Mouse (Mus musculus) stomach, embryonic 16.5 days (tissue): Measurements from ENCODE around the gene Rgs5. TPM values are rescaled to one million over a fixed set of nuclear protein-coding genes. Genes with fewer than 3 reads are reported as not detected.
A peak's percentile ranks its signal among the peaks of the same experiment; 100 is the strongest.

Source experiments
- ATAC-seq: fragments of 200-750 bp; cut with Nextera tagmentation; 2 replicates; pipeline ENCODE4 v1.8.0; 2017; ENCODE audit warnings: moderate number of reproducible peaks, moderate TSS enrichment; ENCODE audit not compliant: insufficient read depth, low FRiP score
- H3K27ac ChIP-seq: fragments of 300-500 bp; sonication (generic); 2 replicates; pipeline ENCODE4 v1.5.1; 2014; ENCODE audit warnings: low read length
- H3K27me3 ChIP-seq: fragments of 300-500 bp; sonication (generic); 2 replicates; pipeline ENCODE4 v1.6.1; 2014; ENCODE audit warnings: low read length, control low read depth, mixed read lengths; ENCODE audit not compliant: control insufficient read depth, insufficient read depth
- H3K36me3 ChIP-seq: fragments of 300-500 bp; sonication (generic); 2 replicates; pipeline ENCODE4 v1.6.1; 2014; ENCODE audit warnings: low read length; ENCODE audit not compliant: control insufficient read depth, insufficient read depth
- H3K4me1 ChIP-seq: fragments of 300-500 bp; sonication (generic); 2 replicates; pipeline ENCODE4 v1.6.1; 2014; ENCODE audit warnings: low read length, control low read depth, mixed read lengths; ENCODE audit not compliant: control insufficient read depth, insufficient read depth
- H3K4me2 ChIP-seq: fragments of 300-500 bp; sonication (generic); 2 replicates; pipeline ENCODE4 v1.6.1; 2014; ENCODE audit warnings: low read depth, low read length, mixed read lengths
- H3K4me3 ChIP-seq: fragments of 300-500 bp; sonication (generic); replicated peaks from 2 replicates; pipeline ENCODE4 v1.5.1; 2014; ENCODE audit warnings: mild to moderate bottlenecking, low read length
- H3K9ac ChIP-seq: fragments of 300-500 bp; sonication (generic); 2 replicates; pipeline ENCODE4 v1.6.1; 2014; ENCODE audit warnings: low read length
- H3K9me3 ChIP-seq: fragments of 300-500 bp; sonication (generic); replicated peaks from 2 replicates; pipeline ENCODE4 v1.6.1; 2016; ENCODE audit warnings: low read length, control low read depth; ENCODE audit not compliant: control insufficient read depth
- WGBS: fragments of 180-500 bp; shearing (Covaris S2); extraction: QIAGEN DNeasy Blood & Tissue Kit; methylation state at CpG from one replicate; pipeline ENCODE4 v1.1.7; 2014; 5-methylcytosine and 5-hydroxymethylcytosine counted together
- polyA plus RNA-seq: library from polyadenylated mRNA; unstranded; fragments of >200 nt; fragmentation: Nextera tagmentation; extraction: Ambion mirVana; gene quantifications from 2 replicates; pipeline ENCODE4 v1.2.1, GENCODE M21; 2015

The Rgs5 gene
- 18.2 and 21.7 TPM in 2 replicates for polyA plus RNA-seq

DNA sequence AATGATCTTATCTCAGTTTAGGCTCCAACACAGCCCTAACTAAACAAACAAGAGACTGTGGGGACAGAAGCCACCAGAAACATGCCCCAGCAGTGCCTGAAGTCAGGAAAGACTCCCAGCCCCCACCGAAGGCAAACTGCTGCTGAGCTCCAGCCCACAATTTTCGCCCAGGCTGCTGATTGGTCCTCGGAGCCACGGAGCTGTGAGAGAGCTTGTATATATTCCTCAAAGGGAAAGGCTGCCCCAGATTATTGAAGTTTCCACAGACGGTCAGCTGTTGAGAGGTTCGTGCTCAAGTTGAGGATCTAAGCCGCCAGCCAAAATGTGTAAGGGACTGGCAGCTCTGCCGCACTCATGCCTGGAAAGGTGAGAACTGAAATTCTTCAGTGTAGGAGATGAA is at the start of gene Rgs5:
Gene Rgs5, plus strand, starts transcription at position 246 of the 400 bp plus-strand sequence.
- peak; percentile 72; the same call in 1 of the 2 replicates for ATAC-seq
- WGBS, result 6% methylated on average over 8 of the region's 8 CpGs
- Histone ChIP-seq H3K27me3 (no peaks in the 10 kb centered on the region), H3K4me3 (peak within 1 kb of the TSS; percentile 45), H3K36me3 (no peaks in the 10 kb centered on the region), H3K9ac (peak within 1 kb of the TSS; percentile 64), H3K27ac (no peak within 1 kb of the TSS), H3K4me2 (peak within 1 kb of the TSS; percentile 51), H3K4me1 (peaks cover 5% of the 10 kb centered on the region; the same call in 1 of the 2 replicates), H3K9me3 (no peaks in the 10 kb centered on the region)

DNA sequence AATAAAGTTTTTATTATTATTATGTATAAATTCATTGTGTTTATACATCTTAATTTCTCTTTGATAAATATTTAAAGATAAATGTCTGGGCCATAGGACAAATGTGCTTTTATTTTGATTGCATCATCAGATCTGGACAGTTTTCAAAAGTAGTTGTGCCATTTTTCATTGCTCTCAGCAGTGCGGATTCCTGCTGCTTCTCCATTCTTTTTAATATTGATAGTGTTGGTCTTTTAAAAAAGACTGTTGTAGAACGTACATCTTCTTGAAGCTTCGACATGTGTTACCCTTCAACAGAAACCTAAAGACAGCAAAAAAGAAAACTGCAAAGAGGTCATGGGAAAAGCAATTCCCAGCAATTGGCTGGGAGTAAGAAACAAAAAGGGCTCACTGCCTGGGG is 49.1 kb upstream of the Rgs5 start:
- no peak overlapping the region for H3K4me2 ChIP-seq
- H3K27ac ChIP-seq, result peak overlapping the region; percentile 38; the same call in 1 of the 2 replicates
- H3K4me1 ChIP-seq, result no peaks in the 10 kb centered on the region
- no peaks in the 10 kb centered on the region for H3K9me3 ChIP-seq
- H3K9ac ChIP-seq, result no peak overlapping the region
- WGBS, result 53% methylated on average over 3 of the region's 3 CpGs
- no peak overlapping the region for H3K4me3 ChIP-seq
- peak; percentile 40; the same call in 1 of the 2 replicates for ATAC-seq
- H3K27me3 ChIP-seq, result no peaks in the 10 kb centered on the region
- H3K36me3 ChIP-seq, result no peaks in the 10 kb centered on the region

DNA sequence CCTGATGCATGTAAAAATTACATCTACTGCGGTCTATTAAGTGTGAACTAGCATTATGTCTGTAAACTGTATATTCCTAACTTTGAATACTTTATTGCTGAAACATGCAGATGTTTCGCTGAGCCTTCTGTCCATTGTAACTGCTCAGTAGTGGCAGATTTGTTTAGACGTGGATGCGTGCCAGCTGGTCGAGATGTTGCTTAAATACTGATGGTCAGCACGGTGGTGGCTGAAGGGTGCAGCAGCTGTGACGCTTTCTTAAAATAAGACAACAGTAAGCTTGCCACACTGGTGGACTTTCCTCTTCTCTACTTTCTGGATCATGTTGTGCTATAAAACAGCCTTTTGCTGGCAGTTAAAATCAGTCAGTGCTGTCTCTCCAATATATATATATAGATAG is 25.6 kb upstream of the Rgs5 start:
- WGBS, result 40% methylated on average over 7 of the region's 7 CpGs

GRCm38 (mm10) chr1:169637251-169637750 is 18.0 kb upstream of the Rgs5 start:
- 58% methylated on average over 14 of the region's 14 CpGs for WGBS
- no peak for ATAC-seq
- H3K4me1 ChIP-seq, result no peaks in the 10 kb centered on the region

More for the DNA sequence above, 25.6 kb upstream of the Rgs5 start:
- Histone ChIP-seq H3K4me1 (no peaks in the 10 kb centered on the region), H3K4me3 (no peak overlapping the region), H3K9me3 (no peaks in the 10 kb centered on the region), H3K9ac (no peak overlapping the region), H3K4me2 (no peak overlapping the region), H3K27ac (no peak overlapping the region), H3K27me3 (no peaks in the 10 kb centered on the region), H3K36me3 (no peaks in the 10 kb centered on the region)
- no peak for ATAC-seq

DNA sequence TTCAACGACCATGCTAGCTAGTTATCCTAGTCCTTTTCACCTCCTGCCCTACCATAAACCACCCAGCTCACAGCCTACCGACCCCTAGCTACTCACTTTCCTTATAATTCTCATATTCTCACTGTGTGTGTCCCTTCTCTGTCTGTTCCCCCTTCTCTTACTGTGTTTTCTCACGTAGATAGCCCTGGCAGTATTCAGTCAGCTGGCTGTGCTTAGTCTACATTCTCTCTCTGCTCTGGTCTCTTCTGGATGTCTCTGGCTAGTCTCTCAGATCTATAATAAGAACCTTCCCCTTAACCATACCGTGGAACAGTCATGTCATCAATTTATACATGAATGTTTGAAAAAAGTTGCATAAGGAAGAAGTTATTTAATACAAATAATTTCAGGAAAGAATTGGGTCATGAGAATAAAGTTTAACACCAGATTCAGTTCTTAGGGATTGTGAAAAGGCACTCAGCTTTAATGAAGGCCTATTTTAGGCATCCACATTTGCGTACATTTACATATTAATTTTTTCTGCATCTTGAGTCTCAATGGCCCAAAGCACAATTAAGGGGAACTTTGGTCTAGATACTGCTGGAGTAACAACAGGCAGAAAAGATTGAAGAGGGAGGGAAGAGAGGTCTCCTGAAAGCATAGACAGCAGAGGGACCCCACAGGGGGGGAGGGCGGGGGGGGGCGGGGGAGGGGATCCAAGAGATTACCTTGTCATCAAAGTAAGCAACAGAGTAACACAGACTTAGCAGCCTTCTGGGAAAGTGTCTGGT is 10.2 kb upstream of the Rgs5 start:
- 68% methylated on average over 7 of the region's 7 CpGs for WGBS
- H3K9me3 ChIP-seq, result no peaks in the 10 kb centered on the region
- H3K27me3 ChIP-seq, result no peaks in the 10 kb centered on the region
- H3K4me1 ChIP-seq, result no peaks in the 10 kb centered on the region
- no peak overlapping the region for H3K4me3 ChIP-seq
- H3K9ac ChIP-seq, result no peak overlapping the region
- H3K36me3 ChIP-seq, result no peaks in the 10 kb centered on the region
- no peak for ATAC-seq
- no peak overlapping the region for H3K4me2 ChIP-seq
- H3K27ac ChIP-seq, result no peak overlapping the region

More at GRCm38 (mm10) chr1:169637251-169637750, 18.0 kb upstream of the Rgs5 start:
- no peak overlapping the region for H3K9ac ChIP-seq
- H3K9me3 ChIP-seq, result no peaks in the 10 kb centered on the region
- H3K36me3 ChIP-seq, result no peaks in the 10 kb centered on the region
- H3K4me3 ChIP-seq, result no peak overlapping the region
- no peak overlapping the region for H3K4me2 ChIP-seq
- H3K27ac ChIP-seq, result no peak overlapping the region
- H3K27me3 ChIP-seq, result no peaks in the 10 kb centered on the region

DNA sequence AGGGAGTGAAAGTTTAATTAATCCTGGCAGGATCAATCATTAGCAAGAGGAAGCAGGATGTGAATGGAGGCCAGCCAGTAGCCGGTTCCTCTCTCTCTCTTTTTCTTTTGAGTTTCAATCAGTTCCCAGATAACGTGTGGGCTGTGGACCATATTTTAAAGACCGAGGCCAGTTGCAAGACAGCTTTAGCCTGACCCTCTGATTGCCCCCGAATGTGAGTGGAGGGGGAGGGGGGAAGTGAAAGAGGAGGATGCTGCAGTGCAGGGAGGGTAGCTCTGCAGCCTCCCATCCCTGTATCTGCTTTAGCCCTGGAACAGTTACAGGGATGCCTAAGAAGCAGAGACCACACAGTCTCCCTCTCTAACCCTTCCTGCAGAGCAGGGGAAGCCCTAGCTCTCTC is 4.2 kb downstream of the Rgs5 start:
- peaks cover 5% of the 10 kb centered on the region; the same call in 1 of the 2 replicates for H3K4me1 ChIP-seq
- no peaks in the 10 kb centered on the region for H3K36me3 ChIP-seq
- peak; percentile 38; the same call in 1 of the 2 replicates for ATAC-seq
- H3K4me2 ChIP-seq, result no peak overlapping the region
- no peaks in the 10 kb centered on the region for H3K9me3 ChIP-seq
- H3K27me3 ChIP-seq, result no peaks in the 10 kb centered on the region
- no peak overlapping the region for H3K4me3 ChIP-seq
- WGBS, result 3% methylated on average over 4 of the region's 4 CpGs
- H3K9ac ChIP-seq, result peak overlapping the region; percentile 17; the same call in 1 of the 2 replicates
- H3K27ac ChIP-seq, result no peak overlapping the region

DNA sequence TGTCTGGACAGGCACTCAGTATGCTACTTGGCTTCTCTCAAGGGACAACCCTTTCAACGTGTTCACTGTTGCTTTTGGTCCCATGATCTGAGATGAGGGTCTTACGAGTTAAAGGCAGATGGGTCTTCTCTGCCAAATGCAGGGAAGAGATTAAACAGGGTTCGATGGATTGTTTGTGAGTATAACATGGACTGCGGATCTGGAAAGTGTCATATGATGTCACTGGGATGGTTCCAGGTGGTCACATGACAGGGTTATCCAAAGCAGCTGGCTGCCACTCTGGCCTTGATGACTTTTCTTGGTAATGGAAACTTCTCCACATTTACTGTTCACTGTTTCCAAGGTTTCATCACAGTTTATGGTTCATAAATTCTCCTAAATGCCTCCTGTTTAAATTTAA is 12.0 kb downstream of the Rgs5 start:
- no peak overlapping the region for H3K27ac ChIP-seq
- 0 out of 2 replicates have a peak, but pooled peaks cover 2% of the 10 kb centered on the region for H3K4me1 ChIP-seq
- 40% methylated on average over 4 of the region's 4 CpGs for WGBS
- no peaks in the 10 kb centered on the region for H3K27me3 ChIP-seq
- no peak overlapping the region for H3K4me2 ChIP-seq
- no peaks in the 10 kb centered on the region for H3K9me3 ChIP-seq
- no peak overlapping the region for H3K4me3 ChIP-seq
- no peak overlapping the region for H3K9ac ChIP-seq
- peak; percentile 79 for ATAC-seq
- no peaks in the 10 kb centered on the region for H3K36me3 ChIP-seq

DNA sequence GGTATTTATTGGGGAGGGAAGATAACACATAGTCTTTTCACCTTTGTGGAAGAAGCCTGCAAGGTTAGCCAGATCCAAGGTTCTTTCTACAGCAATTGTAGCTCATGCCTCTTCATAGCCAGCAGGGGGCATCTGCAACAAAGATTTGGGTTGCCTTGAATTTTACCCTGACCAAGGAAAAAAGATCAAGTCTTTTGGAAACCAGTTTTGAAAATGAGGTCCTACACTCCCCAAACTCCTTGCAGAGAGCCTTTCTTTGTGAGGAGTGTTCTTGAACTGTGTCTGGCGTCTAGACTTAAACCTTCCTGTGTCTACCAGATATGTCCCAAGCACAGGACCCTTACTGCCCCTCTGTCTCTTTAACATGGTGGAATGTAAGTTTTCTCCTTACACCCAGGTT is 15.4 kb downstream of the Rgs5 start:
- Histone ChIP-seq H3K27ac (no peak overlapping the region), H3K9me3 (no peaks in the 10 kb centered on the region), H3K27me3 (no peaks in the 10 kb centered on the region), H3K36me3 (no peaks in the 10 kb centered on the region), H3K4me3 (no peak overlapping the region), H3K4me1 (0 out of 2 replicates have a peak, but pooled peaks cover 2% of the 10 kb centered on the region), H3K4me2 (no peak overlapping the region), H3K9ac (no peak overlapping the region)
- no peak for ATAC-seq
- 56% methylated on average over 1 of the region's 1 CpGs for WGBS

DNA sequence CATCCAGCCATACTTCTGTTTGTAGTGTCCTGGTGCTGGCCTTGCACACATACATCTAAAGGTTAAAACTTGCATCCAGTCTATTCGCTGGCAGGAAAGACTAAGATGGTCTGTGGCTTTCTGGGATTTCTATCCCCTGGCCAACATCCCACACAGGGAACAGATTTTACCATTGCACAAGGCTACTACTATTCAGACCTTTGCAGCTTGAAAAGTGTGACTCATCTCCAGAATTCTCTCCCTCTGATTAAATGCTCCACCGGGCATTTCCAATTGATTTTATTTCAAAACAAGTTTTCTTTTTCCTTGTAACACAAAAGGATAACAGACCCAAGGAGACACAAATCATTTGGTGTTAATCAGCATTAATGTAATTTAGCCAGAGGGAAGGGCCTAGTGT is 16.5 kb downstream of the Rgs5 start:
- no peak overlapping the region for H3K4me2 ChIP-seq
- H3K9me3 ChIP-seq, result no peaks in the 10 kb centered on the region
- no peaks in the 10 kb centered on the region for H3K36me3 ChIP-seq
- ATAC-seq, result no peak
- H3K4me3 ChIP-seq, result no peak overlapping the region
- 0 out of 2 replicates have a peak, but pooled peaks cover 2% of the 10 kb centered on the region for H3K4me1 ChIP-seq
- H3K27me3 ChIP-seq, result no peaks in the 10 kb centered on the region
- whole genome bisulfite sequencing, result 75% methylated on average over 2 of the region's 2 CpGs
- H3K27ac ChIP-seq, result no peak overlapping the region
- no peak overlapping the region for H3K9ac ChIP-seq
